Mouse (Mus musculus) forebrain, embryonic 15.5 days (tissue): ENCODE data around the gene Pkd2l1. TPM values are rescaled to one million over a fixed set of nuclear protein-coding genes. Genes with fewer than 3 reads are reported as not detected.

Source experiments
- polyA plus RNA-seq: library from polyadenylated mRNA; unstranded; fragments of >200 nt; fragmentation: Nextera tagmentation; extraction: Ambion mirVana; gene quantifications from 2 replicates; pipeline ENCODE4 v1.2.1, GENCODE M21; 2015

Pkd2l1 gene
- polyA plus RNA-seq, 1 experiment from 2014 or later = 0.13 TPM

Other genes with a start within 250 kb of the Pkd2l1 start
- gene Cpn1, start 205.9 kb downstream of the Pkd2l1 start, polyA plus RNA-seq = 0.36 and 0.38 TPM in 2 replicates
- 0.11 TPM in 1 of 2 replicates, not detected in the other for gene Cyp2c23, start 163.2 kb downstream of the Pkd2l1 start, polyA plus RNA-seq
- gene Erlin1, start 122.7 kb downstream of the Pkd2l1 start, polyA plus RNA-seq = 18.8 and 20.0 TPM in 2 replicates
- gene Chuk, start 85.0 kb downstream of the Pkd2l1 start, polyA plus RNA-seq = 66.0 and 67.5 TPM in 2 replicates
- gene Cwf19l1, start 56.6 kb downstream of the Pkd2l1 start, polyA plus RNA-seq = 36.2 and 37.2 TPM in 2 replicates
- gene Bloc1s2, start 46.0 kb downstream of the Pkd2l1 start, polyA plus RNA-seq = 145 and 149 TPM in 2 replicates
- 1.5 and 1.9 TPM in 2 replicates for gene Scd3, start 10.8 kb upstream of the Pkd2l1 start, polyA plus RNA-seq
- 253 and 267 TPM in 2 replicates for gene Scd2, start 101.2 kb upstream of the Pkd2l1 start, polyA plus RNA-seq
- 0.15 and 0.23 TPM in 2 replicates for gene Scd4, start 140.7 kb upstream of the Pkd2l1 start, polyA plus RNA-seq
- 3.5 and 4.0 TPM in 2 replicates for gene Scd1, start 215.4 kb upstream of the Pkd2l1 start, polyA plus RNA-seq